Mouse (Mus musculus): ENCODE results near the gene Ehbp1.

The Ehbp1 gene

DNA sequence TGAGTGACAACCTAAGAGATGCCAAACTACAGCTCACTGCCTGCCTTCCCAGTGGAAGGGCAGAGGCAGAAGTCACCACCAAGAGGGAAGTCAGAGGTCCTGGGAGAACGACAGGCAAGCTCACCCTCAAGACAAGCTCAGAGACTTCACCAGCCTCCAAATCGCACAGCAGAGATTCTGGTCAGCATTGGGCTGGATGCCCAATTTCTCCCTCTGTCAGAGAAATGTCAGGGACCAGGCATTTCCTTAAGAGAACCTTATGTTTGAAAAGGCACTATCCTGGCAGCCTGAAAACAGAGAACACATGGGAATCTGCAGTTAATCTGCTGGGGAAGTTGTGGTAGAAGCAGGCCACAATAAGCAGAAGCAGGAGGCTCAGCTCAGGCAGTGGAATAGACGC, 151.5 kb downstream of the Ehbp1 start:
- no peak for DNase-seq

DNA sequence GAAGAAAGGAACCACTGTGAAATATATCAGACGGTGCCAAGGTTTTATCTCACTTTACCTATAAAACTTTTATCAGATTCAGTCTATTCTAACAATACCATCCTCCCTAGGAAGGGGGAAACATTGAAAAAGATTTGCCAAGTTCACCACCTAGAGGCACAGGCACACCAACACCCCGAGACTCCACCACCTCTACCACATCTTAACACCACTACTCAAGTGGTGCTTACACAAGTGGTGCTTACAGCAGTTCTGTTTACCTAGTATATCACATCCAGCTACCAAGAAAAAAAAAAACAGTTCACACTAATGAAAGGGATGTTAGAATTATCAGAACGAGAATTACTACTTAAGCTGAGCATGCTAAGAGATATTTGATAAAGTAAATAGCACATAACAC, 152.1 kb downstream of the Ehbp1 start:
- no peak for DNase-seq

DNA sequence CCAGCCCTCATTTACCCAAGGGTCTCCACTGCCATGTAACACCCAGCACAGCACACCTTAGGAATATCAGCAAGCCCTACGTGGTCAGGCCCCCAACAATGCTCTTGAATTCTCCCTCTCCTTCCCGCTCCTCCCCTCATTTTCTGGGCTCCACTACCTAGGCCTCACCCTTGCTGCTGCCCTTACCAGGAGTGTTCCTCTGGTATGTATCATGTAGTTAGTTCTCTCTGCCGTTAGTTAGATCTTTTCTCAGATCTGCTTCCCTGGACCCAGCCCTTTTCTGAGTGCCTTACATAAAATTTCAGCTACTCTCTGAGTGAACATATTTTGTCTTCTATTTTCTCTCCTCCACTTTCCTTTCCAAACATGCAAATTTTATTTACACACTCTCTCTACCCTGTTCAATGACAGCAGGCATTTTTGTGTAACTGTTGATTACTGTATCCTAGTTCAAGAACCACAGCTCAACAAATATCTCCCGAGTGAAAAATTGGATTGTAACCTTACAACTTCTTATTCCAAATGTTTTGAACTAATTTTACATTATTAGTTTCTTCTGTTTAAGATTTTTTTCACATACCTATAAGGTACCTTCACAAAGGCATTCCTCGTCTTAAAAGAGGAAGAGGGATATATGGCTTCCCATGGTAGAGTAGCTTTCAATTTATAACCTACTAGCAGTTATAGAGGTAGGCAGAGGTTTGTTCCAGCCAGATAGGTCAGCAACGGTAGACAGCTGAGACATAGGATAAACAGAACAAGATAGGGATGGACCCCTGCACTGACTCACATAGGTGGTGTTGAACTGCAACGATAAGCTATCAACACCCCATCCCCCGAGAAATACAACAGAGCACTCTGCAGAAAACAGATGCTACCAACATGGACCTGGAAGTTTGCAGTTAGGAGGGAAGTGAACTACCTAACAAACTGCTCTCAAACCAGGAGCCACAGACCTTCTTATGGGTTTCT, 160.3 kb downstream of the Ehbp1 start:
- no peak for DNase-seq

DNA sequence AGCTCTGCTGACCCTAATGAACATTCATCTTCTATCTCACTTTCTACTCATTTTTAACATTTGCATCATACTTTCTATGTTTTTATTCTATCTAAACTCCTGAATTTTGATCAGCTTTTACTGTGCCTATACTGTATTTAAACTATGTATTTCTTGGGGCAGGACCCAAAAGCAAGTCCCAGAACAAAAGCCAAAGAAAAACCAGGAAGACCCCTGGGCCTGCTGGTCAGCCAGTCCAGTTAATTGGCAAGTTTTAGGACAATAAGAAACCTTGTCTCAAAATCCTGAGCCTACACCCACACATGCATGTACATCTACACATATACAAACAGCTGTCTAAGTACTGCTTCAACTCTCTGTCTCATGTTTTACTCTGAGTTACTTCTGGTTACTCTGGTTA, 161.9 kb downstream of the Ehbp1 start:
- DNase-seq, result no peak

DNA sequence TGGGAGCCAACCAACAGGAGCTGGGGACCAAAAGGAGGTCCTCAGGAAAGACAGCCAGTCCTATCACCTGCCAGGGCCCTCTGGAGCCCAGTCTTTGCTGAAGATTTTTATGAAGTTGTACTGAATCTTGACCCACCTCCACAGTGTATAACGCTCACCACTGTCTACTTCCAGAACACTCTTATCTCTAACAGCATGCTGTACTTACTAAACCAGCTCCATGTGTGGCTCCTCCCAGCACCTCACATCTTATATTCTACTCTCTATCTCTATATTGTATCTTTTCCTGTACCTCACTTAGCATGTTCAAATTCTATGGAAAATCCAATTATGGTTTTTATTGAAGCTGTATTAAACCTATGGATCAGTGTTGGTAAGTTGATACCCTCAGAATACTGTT, 163.5 kb downstream of the Ehbp1 start:
- DNase-seq, result no peak

DNA sequence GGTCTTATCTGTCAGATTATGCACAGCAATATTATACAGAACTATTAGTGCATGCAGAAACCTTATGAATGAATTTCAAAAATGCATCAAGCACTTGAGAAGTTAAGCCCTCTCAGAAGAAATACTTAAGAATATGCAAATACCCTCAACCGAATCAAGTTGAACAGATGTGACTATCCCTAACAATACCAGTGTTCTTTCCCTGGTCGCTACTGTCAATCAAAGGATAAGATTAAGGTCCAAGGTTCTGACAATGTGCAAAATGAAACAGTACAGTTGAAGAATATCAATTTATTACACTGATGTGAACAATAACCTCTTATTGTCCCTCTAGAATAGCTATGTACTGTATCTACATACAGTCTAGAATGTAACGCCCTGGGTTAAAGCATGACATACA, 167.8 kb downstream of the Ehbp1 start:
- DNase-seq, result no peak

DNA sequence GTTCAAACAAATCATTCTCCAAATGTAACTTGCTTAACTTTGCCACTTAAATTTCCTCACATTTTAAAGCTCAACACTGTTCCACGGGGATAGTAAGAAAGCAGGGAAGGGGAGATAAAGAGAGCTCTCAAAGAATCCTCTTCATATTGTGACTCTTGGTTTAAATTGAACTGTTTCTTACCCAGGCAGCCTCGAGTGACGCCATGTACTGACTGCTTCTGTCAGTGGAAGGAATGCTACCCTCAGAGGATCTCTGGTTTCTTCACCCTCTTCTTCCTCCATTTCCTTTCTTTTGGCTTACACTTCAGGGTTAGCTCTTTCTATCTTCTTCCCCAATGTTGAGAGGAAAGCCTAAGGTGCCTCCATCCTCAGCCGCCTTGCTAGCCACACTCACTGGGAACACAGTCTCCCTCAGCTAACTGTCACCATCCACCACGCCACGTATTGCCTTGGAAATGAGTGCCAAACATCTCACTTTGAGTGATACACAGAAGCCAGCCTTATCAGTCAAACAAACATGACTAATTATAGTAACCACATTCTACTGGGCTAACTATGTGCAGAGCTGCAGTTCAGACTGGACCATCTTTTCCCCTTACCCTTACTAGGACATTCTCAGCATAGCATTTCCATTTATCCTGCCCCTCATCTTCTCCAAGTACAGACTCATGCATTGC, 171.0 kb downstream of the Ehbp1 start:
- no peak for DNase-seq

DNA sequence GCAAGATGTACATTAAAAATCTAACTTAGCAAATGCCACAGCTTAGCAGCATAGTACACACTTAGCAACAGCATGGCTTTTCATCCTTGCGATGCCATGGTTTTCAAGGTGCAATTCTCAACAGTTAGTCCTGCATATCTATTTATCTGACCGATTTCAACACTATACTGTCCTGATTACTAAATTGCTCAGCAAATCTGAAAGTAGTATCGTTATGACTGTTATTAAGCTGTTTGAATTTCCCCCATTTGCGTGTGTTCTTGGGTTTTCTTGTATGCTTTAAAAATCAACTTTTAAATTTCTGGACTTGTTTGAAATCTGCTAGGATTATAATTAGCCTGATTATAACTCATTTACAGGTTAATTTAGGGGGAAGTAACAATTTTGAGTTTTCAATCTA, 184.2 kb downstream of the Ehbp1 start:
- DNase-seq, result no peak

DNA sequence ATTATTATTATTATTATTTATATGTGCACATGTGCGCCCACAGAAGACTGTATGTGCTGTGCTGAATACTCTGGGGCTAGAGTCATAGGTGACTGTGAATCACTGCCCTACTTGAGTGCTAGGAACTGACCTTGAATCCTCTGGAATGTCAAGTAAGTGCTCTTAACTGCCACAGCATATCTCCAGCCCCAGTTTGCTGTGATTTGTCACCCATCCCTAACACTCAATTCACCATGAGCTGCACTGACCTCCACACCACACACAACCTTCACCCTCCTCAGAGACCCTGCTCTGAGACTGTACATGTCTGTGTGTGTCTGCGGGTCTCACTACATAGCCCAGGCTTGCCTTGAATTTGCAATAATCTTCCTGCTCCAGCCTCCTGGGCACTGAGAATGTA, 185.9 kb downstream of the Ehbp1 start:
- DNase-seq, result no peak

DNA sequence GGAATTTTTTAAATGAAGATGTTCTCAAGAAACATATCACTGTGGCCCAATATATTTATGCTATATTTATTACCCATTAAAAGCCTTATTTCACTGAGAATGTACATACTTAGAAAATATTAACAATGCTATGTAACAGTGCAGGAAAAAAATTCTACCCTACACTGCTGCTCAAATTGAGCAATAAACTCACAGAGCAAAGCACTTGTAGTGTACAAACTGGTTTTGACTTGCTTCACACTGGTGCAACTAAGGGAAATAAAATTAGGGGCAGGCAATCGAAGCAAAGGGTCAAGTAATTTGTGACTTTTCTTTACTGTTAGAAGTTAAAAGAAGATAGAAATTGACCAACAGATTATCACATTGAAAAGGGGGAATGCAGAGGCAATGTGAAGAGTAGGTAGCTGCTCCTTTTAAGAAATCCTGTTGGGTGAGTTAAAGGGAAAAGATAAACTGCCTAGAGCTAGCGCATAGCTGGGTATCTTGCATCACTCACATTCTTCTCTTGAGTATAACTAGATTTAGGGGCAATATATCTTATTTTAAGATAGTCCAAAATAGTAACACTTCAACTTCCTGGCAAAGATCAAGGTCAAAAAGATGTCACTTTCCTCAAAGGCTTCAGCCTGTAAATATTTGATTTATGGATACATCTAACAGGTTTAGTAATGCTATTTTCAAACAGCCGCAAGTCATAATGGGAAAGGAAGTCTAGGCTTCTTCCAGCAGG, 186.6 kb downstream of the Ehbp1 start:
- DNase-seq, result no peak

DNA sequence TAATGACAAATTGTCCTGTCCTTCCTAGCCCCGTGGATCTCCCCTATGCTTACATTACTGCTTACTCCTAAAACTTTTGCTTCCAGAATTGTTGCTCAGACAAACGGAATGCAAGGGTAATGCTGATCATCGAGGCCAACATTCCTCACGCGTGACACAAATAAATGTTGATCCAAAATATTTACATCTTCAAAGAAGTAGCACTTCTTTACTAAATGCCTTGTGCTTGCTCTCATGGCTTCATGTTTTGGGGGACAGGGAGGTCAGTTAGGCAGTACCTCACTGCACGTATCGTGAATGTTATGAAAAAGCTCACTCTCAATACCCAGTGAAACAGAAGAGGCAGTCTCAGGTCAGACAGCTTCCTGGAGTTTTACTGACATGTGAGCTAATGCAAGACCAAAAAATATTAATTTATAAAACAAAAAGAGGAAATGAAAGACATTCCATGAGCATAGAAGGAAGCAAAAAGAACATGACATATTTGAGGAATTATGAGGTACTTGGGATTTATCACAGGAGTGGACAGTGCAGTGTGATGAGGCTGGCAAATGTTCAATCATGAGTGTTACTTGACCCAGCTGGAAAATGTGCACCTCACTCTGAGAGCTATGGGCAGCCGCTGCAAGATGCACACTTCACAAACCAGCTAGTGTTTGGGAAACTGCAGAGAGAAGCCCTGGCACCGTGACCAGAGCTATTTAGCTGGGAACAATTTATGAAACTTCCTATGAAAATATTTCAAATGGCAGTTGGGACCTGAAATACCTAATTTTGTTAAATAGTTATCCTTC, 187.4 kb downstream of the Ehbp1 start:
- DNase-seq, result no peak

DNA sequence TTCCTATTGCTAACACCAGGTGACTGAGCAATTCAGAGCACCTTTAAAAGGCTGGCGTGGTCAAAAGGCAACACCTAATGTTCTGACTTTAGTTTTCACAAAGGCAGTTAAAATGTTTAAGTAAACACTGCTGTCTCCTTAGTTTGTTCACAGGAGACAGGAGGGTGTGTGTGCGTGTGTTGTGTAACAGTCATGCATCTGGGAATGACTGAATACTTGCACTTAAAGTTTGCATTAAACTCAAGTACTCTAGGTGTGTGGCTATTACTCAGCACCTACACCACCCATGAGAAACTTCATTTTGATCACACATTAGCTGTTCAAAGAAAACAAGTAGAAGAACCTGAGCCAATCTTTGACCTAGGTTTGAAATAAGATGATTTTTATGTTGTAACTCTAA, 201.4 kb downstream of the Ehbp1 start:
- DNase-seq, result no peak

DNA sequence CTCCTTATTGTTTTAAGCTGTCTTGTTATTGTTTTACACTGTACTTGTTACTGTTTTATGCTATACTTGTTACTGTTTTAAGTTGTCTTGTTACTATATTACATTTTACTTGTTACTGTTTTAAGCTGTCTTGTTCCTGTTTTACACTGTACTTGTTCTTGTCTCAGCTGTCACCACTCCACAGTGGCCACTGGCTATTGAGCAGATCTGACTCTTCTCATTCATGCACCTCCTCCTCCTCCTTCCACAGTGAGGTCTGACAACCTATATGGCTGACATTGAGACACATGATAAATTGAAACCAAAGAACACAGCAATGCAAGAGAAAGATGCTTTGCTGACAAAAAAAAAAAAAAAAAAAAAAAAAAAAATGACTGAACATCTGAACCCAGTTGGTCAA, 203.6 kb downstream of the Ehbp1 start:
- no peak for DNase-seq

DNA sequence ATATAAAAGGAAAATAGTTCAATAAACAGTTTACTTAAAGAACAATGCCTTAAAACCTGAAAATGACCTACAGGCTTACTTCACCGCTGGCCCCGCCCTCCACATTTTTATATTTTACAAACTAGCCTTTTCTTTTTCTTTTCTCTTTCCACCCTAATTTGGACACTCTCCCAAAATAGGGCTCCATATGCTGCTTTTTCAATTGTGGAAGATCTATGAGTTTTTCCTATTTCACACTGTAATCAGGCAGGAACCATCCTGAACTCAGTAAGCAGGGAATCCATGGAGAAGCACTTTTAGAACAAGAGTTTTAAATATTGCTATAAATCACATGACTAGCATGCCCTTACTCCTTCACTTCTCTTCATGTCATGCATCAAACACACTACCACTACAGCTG, 216.9 kb downstream of the Ehbp1 start:
- no peak for DNase-seq

DNA sequence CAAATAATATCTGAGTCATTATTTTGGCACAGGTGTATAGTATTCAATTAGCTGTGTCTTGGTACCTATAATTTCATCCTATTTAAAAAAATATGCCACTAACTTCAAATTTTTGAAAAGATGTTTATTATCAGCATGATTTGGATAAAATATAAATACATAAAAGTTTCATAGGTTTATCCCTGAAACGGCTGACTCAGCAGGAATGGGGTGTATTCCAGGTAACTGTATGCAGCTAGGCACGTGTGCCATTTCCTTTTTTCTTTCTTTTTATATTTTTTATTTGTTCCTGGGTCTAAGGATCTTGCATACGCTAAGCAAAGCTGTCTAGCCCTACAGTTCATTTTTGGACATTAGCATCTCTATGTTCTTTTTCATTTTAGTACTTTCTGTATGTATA, 223.2 kb downstream of the Ehbp1 start:
- no peak for DNase-seq

DNA sequence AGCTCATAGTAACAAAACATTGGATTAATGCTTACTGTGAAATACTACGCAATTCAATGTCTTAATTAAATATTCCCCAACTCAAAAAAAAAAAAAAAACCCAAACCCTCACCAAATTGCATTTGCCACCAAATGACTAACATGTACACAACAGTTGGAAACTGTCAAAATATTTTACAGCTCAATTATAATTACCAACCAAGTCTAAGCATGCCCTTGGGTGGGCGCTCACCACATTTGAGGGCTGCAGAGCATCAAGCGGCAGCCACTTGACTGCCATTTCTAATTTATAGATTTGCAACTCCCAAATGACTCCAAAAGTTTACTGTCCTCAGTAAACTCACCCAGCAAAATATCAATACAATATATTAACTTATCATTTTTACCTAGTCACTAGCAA, 229.9 kb downstream of the Ehbp1 start:
- DNase-seq, result no peak

DNA sequence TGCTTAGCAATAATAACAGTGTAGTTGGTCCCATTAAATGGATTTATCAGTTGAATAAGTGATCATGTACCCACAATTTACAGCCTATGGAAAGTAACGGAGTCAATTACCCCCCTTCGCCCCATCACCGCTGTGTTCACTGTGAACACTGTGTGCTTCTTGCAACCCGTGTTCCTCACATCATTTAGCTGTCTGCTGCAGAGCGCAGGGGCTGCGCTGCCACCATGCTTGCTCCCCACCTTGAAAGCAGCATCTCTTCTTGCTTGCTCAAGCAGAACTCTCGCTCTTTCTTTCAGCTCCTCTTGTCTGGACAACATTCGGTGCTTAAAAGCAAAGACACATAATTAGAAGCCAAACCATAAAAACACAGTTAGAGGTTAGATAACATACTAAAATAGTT, 252.7 kb downstream of the Ehbp1 start:
- DNase-seq, result no peak

DNA sequence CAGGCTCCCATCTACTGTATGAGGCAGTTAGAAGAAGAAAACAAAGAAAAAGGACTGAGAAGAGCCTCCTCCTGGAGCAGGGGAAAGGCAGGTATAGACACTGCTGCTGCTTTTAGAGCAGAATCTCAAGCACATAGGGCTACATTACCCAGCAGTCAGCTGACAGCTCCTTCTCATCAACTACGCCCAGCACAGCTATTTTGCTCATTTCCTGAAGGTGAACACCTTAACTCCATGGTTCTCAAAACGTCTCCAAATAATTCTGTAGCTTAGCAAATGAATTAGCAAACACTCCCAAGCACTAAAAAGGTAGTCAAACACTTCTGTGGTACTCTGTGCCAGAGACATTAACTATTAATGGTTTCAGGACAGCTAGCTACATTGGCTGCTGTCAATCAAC, 278.7 kb downstream of the Ehbp1 start:
- DNase-seq, result no peak

DNA sequence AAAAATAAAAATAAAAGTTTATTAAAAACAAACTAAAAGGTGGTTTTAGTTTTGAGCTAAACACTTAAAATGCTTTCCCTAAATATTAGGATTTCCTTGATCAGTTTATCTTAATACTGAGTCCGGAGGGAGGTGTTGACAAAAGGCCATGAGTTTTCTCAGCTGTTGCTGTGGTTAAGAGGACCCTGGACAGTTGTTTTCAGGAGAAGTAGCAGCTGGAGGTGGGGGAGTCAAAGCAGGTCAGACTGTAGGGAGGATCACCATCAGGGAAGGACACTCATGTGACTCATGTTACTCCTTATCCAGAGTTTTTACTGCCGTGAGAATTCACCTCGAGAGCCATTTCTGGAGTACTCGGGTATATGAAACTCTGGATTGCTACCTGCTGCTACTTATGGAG, 280.4 kb downstream of the Ehbp1 start:
- DNase-seq, result no peak

DNA sequence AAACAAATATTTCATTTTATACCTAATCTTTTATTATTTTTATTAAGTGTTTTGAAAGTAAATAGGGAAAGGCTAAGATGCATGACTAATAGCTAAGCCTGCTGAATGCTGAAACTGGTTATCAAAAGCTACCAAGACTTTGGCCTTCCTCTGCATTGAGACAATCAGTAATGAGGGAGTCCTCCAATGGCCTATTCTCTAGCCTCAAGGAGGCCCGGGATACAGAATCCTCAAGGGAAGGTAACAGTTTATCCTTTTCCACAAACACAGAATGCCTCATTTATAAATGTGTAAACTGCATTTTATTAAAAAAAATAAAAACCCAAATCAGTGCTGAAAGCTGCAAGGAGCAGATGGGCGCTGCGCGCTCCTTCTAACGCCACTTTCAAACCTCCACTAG, 284.6 kb downstream of the Ehbp1 start:
- no peak for DNase-seq

DNA sequence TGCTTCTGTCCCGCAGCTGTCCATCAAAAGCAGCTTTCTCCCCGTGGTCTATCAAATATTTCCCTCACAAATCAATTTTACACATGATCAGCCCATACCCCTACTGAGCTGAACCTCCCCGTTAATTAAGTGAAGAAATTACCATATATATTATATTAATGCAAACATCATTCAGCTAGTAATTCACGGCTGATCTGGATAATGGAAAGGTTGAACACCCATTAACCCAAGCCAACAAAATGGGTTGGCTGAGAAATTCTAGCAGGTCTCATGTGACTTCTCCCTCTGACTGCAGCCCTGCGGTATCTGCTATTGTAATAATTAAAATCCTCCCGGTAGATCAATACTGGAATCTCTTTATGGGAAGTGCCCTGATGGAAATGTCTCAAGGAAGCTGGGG, 286.2 kb downstream of the Ehbp1 start:
- no peak for DNase-seq

DNA sequence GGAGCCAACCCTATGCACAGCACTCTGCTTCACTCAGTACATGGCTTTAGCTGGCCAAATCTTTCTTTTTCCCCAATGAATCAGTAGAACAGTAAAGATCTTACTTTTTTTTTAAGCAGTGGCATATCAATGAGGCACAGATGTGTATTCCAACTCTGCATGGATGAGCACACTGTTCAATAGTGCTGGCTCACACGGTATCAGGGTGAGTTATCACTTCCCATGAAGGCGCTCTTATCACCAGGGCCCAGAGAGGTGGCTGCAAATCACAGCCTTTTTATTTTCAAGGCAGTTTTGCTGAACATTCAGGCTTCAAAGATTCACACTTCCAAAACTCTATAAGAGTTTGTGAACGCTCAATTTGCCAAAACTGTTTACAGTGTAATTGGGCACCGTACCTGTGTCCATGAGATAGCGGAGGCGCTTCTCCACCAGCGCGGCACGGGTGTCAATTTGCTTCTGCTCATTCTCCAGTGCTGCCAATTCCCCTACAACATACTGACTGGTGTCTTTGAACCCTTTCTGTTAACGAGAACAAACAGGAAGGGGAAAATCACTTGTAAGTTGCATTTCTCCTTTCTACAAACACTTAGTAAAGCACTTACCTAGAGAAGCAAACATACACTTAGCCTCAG, 288.9 kb downstream of the Ehbp1 start:
- no peak for DNase-seq
